Mouse (Mus musculus): ENCODE data around the gene Bsn.

DNA sequence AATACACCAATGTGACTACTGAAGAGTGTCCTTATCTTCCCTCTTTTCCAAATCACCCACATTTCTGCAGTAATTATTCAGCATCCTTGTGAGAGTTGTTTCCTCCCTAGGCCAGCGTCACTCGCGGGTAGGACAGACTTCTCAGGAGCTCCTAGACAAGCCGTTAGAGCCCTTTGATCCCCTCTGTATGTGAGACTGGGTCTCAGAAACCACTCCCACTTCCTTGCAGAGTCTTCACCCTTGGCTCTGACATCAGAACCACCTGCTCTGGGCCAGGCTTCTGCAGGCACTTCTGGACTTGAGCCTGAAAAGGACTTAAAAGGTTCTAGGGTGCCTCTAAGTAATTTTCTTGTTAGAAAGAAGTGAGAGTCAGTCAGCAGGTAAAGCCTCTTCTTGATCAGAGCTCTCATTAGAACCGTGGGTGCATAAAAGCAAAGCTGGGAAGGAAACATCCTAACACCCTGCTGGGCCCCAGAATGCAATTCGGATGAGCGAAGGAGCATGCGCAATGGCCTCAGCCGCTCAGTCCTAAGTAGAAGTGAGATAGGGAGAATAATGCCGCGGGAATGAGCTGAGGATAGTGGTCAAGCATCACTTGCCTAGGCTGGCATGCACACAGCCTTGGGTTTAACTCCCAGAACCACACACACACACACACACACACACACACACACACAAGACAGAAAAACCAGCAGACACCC is 7.2 kb downstream of the Bsn start:
- TF ChIP-seq CTCF (IDR thresholded peaks at IDR 0.05; ENCODE audit: borderline replicate concordance, insufficient read depth, low read depth, low read length), result no peak
- no peak for TF ChIP-seq POLR2A (IDR thresholded peaks at IDR 0.05; ENCODE audit: borderline replicate concordance, insufficient read depth, low read length)
